Mouse (Mus musculus): ENCODE results near the gene Commd3.

Gene Commd3

GRCm38 (mm10) chr2:18672133-18672765, at the start of gene Commd3:
Gene Commd3 (plus strand): TSS chr2:18672384.
- DNase-seq (ENCODE audit: low read depth) = peak; percentile 94

GRCm38 (mm10) chr2:18623219-18623618, 49.0 kb upstream of the Commd3 start:
- DNase-seq (ENCODE audit: low read depth) = no peak

GRCm38 (mm10) chr2:18630547-18630946, 41.6 kb upstream of the Commd3 start:
- no peak for DNase-seq (ENCODE audit: low read depth)

GRCm38 (mm10) chr2:18635052-18635451, 37.1 kb upstream of the Commd3 start:
- DNase-seq (ENCODE audit: low read depth) = no peak

GRCm38 (mm10) chr2:18648563-18648962, 23.6 kb upstream of the Commd3 start:
- DNase-seq (ENCODE audit: low read depth) = no peak

GRCm38 (mm10) chr2:18654821-18655220, 17.4 kb upstream of the Commd3 start:
- no peak for DNase-seq (ENCODE audit: low read depth)

- peak; percentile 27 for DNase-seq (ENCODE audit: low read depth)
Measured at GRCm38 (mm10) chr2:18664003-18664402, 8.2 kb upstream of the Commd3 start.

GRCm38 (mm10) chr2:18671041-18671440, 1.1 kb upstream of the Commd3 start:
- no peak for DNase-seq (ENCODE audit: low read depth)

- DNase-seq (ENCODE audit: low read depth) = no peak
Measured at GRCm38 (mm10) chr2:18672766-18673164, 581 bp downstream of the Commd3 start.

- DNase-seq (ENCODE audit: low read depth) = peak; percentile 23
Measured at GRCm38 (mm10) chr2:18673766-18674165, 1.6 kb downstream of the Commd3 start.

GRCm38 (mm10) chr2:18674193-18674902, 2.2 kb downstream of the Commd3 start:
- no peak for DNase-seq (ENCODE audit: low read depth)

- DNase-seq (ENCODE audit: low read depth) = peak; percentile 51
Measured at GRCm38 (mm10) chr2:18675681-18676456, 3.7 kb downstream of the Commd3 start.

- DNase-seq (ENCODE audit: low read depth) = peak; percentile 84
Measured at GRCm38 (mm10) chr2:18676457-18676935, 4.3 kb downstream of the Commd3 start.

- DNase-seq (ENCODE audit: low read depth) = peak; percentile 77
Measured at GRCm38 (mm10) chr2:18676936-18677491, 4.8 kb downstream of the Commd3 start, which contains the start of gene Bmi1. Gene Bmi1 (plus strand): TSS chr2:18677018.

- DNase-seq (ENCODE audit: low read depth) = peak; percentile 65
Measured at GRCm38 (mm10) chr2:18677631-18678471, 5.7 kb downstream of the Commd3 start.

- DNase-seq (ENCODE audit: low read depth) = no peak
Measured at GRCm38 (mm10) chr2:18679701-18680100, 7.5 kb downstream of the Commd3 start.

- peak; percentile 32 for DNase-seq (ENCODE audit: low read depth)
Measured at GRCm38 (mm10) chr2:18680501-18680900, 8.3 kb downstream of the Commd3 start.

- DNase-seq (ENCODE audit: low read depth) = peak; percentile 75
Measured at GRCm38 (mm10) chr2:18680961-18681360, 8.8 kb downstream of the Commd3 start.

- DNase-seq (ENCODE audit: low read depth) = no peak
Measured at GRCm38 (mm10) chr2:18684062-18684461, 11.9 kb downstream of the Commd3 start.

- no peak for DNase-seq (ENCODE audit: low read depth)
Measured at GRCm38 (mm10) chr2:18686386-18686785, 14.2 kb downstream of the Commd3 start.

- no peak for DNase-seq (ENCODE audit: low read depth)
Measured at GRCm38 (mm10) chr2:18686826-18687519, 14.8 kb downstream of the Commd3 start.
